Mouse (Mus musculus) retina, postnatal 1 day (tissue): Measurements from ENCODE around the gene Ccr8.
A peak's percentile ranks its signal among the peaks of the same experiment; 100 is the strongest.

Source experiments
- DNase-seq: peaks from one replicate; pipeline ENCODE4 v3.0.0-alpha.2; 2012

Gene Ccr8

DNA sequence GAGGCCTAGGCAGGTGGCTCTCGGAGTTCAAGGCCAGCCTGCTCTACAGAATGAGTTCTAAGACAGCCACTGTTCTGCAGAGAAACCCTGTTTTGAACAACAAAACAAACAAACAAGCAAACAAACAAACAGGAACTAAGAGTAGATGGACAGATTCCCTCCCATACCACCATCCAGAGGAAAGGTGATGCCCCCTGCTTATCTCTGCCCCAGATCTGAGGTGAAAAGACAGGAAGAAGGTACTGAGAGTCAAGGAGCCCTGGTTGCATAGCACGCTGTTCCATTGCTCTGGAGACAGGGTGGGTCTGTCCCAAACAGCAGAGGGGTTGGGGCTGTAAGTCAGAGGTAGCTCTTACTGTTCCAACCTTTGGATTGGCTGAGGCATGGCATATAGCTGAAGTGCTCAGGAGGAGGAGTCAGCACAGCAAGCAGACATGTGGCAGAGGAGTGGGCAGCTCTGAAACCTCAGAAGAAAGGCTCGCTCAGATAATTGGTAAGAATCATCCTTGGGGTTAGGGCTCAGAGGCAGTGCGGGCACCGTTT is at the start of gene Ccr8:
Gene Ccr8 (plus strand): TSS at position 419 of the 543 bp plus-strand sequence.
- DNase-seq, result no peak

DNA sequence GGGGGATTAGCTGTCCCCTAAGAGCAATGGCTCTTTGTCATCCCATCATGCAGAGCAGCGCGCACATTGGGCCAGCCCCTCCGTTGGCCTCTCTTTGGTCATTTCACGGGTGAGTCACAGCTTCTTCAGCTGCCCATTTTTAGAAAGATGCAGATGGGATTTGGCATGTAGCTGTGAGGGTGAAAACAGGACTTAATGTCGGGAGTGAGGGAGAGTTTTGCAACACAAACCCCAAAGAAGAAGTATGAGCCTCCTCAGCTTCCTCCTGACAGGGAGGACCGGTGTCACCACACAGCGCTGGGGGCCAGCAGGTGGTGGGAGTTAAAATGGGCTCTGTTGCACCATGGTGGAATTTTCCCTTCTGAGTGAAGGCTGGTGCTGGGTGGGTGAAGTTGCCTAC is 48.8 kb upstream of the Ccr8 start:
- DNase-seq, result no peak

DNA sequence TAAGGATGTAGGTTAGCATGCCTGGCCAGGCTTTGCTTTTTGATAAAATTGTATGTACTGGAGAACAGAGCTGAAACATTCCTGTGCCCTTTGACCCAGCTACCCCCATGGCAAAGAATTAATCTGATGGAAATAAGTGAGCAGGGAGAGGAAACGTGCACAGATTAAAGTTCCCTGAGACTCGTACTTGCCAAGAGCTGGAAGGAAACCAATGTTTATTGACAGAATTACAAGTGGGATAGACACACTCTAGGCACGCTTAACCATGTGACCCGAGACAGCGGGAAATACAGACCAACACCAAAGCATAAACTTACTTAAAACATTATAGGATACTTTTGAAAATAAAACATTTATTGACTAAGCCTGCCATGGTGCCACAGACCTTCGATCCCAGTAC is 43.4 kb upstream of the Ccr8 start:
- DNase-seq, result no peak

DNA sequence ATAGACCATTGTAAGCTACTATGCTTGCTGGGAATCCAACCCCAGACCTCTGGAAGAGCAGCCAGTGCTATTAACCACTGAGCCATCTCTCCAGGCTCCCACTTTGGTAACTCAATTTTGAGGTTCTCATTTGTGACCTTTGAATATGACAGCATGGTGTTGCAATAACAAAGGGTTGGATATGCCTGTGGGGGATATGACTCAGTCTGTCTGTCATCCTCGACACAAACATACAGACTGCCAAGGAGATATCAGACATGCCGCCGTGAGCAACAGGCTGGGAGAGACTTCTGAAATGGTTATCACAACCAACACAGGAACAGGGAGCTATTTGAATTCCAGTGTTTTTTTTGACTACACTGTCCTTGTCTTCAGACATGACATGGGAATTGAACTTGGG is 42.5 kb upstream of the Ccr8 start:
- no peak for DNase-seq

DNA sequence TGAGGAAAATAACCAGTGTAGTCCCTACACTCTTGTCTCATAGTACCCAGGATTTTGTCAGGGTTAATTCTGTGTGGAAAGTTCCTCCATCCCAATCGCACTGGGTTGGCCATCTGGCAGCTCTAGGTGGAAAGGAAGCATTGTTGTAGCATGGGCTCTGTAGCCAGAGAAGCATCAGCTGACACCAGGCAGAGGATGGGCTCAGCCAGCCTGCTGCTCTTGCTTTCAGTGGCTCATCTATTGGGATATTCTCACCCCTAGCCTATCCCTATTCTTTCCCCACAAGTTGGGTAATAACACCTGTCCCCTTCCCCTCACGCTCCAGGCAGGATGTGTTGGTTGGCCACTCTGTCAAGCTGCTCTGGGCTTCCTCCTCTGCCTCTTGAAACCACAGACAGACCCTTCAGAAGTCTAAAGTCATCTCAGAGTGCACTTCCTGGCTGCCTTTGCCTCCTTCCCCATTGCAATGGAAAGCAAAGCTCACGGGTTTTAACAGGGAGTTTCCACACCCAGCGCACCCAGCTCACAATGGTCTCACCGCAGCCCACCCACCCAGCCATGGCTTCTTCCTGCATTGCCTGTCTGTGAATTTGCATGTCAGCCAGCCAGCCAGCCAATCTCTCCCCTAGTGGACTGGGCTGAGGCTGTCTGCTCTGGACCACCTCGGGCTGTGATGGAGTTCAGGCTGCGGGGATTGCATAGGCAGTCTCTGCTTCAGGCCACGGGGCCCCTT is 37.2 kb upstream of the Ccr8 start:
- peak; percentile 19 for DNase-seq

DNA sequence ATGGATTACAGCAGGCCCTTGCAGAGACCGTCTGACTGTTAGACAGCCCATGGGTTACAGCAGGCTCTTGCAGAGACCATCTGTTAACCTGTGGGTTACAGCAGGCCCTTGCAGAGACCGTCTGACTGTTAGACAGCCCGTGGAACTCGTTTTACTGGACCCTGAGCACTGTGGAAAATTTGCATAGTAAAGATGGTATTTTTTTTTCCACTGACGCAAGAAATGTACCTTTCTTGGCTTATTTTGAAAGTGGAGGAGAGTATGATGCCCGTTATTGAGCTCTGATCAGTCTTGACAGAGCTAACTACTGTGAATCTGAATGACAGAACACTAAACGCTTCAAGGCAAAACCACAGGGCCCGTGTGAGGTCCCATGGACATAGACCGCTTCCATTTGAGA is 35.7 kb upstream of the Ccr8 start:
- DNase-seq, result no peak

DNA sequence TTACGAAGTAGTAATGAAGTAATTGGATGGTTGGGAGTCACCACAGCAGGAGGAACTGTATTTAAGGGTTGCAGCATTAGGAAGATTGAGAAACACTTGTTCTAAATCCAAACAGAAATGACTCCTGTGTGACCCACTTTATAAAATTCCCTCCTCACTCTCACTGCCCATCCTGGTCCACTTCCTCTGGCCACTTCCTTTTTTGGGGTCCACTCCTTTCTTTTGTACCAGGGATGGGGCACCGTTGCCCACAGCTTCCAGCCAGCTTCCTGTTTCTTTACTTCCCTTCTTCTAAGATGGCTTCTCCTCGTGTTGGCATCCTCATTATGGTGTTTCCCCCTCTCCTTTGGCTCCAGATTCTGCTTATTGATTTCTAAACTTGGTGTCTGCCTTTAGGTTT is 33.2 kb upstream of the Ccr8 start:
- no peak for DNase-seq

DNA sequence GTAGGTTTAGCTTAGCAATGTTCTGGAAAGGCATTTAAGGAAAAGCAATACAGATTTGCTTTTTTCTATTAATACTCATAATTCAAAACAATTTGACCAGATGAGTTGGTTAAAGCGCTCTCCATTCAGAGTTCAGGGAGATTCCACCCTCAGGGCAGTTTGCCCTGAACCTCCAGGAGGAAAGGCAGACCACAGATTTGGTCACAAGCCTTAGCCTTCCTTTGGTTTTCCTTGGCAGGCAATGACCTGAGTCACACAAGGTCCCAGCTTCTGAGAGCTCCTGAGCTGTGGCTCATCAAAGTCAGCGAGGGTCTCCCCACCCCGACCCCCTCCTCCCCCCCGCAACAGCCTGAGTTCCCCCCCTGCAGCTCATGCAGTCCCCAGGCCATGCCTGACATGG is 27.6 kb upstream of the Ccr8 start:
- no peak for DNase-seq

DNA sequence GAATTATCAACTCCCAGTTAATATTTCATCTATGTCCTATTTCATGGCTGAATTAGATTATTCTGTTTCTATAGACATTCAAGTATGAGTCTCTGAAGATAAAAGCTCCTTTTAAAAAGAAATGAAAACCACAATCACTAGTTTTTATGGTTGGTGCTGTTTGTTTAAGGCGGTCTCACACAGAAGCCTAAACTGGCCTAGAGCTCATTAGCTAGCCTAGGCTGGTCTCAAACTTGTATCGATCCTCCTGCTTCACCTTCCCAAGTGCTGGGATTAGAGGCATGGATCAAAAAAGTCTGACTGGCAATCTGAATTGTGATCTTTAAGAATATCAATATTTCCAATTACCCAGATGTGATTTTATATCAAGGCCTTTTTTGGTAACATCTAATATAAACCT is 24.3 kb upstream of the Ccr8 start:
- DNase-seq, result no peak

DNA sequence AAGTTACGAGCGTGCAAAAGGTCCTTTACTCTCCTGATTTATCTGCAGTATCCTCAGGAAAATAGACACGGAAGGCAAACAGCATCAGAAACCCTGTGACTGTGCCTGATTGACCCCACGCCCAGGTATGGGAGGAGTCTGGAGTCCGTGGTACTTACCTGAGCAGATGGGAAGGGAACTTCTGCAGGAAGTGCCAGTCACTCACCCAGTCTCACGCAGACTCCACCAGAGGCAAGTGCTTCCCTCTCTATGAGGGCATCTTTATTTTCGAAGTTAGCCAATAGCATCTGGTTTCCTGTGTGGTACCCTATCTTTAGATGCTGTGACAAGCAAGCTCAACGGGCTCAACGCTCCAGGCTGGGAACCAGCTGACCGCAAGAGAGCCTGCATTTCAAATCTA is 23.9 kb upstream of the Ccr8 start:
- DNase-seq, result no peak

DNA sequence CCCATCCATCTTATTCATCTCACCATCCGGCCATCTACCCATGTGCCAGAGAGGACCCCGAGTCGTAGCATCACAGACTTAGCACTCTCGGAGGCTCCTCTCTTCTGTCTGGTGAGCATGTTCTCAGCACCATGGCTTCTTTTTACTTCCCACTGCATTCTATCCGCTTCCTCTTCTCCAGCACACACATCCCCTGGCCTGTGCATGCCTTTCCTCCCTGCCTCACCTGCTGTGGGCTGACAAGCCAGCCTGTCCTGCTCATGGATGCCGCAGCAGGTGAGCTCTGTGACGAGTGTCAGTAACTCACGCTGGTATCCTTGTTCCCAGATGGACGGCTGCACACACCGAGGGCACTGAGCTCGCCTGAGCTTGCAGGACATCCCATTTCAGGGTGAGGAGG is 22.1 kb upstream of the Ccr8 start, which contains the start of gene Cx3cr1:
Gene Cx3cr1 (minus strand): TSS at position 101 of the 400 bp plus-strand sequence.
- no peak for DNase-seq

DNA sequence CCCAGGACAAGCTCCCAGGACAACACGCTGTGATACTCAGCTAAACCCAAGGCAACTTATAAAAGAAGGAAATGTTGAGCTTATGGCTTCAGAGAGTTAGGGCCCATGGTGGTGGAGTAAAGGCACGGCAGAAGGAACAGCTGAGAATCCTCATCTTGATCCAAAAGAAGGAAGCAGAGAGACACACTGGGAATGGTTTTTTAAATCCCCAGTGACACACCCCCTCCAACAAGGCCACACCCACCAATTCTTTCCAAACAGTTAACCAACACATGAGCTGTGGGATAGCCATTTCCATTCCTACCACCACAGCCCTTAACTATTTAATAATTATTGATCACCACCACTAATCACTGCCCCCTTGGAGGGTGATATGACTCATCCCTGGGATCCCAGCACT is 20.7 kb upstream of the Ccr8 start:
- DNase-seq, result no peak

DNA sequence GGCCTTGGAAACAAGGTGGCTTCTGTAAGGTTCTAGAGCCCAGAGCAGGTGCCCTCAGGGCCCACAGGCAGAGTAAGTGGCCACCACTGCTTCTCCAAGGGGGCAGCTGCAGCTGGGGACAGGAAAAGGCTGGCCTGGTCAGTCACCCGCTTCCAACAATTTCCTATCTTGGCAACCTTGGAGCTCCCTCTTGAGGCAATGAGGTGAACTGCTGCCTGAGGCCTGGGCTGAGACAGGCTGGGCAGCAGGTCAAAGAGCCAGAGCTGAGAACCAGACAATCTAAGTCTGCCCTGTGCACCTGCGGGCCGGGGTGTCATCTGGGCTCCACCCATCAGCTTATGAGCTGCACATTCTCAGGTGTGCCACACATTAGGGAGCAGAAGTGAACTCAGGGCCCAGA is 18.7 kb upstream of the Ccr8 start:
- peak; percentile 83 for DNase-seq

DNA sequence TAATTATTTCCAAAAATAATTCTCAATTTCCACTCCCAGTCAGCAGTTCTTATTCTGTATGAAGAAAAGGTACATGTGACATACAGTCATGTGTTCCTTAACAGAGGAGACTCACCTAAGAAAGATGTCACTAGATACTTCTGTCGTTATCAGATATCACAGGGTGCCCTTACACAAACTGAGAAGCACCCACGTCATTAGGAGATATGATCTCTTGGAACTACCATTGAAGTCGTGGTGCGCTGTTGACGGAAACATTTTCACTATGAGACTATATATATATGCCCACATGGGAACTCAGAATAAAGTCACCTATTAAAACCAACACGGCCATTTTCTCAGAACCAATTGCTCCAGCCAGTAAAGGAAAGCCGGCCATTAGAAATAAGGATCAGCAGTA is 17.4 kb upstream of the Ccr8 start:
- no peak for DNase-seq

DNA sequence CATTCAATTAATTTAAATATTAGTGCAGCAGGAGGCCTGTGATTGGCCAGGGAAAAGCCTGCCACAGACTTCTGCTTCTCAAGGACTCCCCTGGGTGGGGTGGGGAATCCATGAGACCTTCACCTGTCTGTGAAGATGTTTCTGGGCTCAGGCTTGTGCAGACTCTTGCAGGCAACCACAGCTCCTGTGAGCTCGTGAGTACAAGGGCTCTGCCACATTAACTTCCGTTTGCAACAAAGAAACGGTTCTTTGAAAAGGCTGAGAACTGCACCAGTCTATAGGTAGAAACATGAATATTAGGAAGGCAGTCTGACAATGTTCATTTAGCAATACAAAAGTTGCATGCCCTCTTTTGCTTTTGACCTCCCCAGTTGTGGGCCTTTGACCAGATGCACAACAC is 13.7 kb upstream of the Ccr8 start:
- DNase-seq, result no peak

DNA sequence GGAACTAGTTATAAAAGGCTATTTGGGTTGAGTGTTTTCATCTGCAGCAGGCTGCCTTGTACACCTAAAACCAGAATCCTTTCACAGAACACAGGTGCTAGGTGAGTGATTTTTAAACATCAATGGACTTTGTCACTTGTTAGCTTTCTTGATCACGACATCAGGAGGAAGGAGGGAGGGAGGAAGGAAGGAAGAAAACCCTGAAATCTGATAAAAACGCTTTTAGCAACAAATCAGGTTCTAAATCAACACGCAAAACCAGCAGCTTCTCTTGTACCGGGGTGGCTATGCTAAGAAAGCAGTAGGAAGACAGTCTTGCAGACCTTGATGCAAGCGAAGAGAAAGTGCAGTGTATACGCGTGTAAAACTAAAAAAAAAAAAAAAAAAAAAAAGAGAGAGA is 12.0 kb upstream of the Ccr8 start:
- DNase-seq, result no peak

DNA sequence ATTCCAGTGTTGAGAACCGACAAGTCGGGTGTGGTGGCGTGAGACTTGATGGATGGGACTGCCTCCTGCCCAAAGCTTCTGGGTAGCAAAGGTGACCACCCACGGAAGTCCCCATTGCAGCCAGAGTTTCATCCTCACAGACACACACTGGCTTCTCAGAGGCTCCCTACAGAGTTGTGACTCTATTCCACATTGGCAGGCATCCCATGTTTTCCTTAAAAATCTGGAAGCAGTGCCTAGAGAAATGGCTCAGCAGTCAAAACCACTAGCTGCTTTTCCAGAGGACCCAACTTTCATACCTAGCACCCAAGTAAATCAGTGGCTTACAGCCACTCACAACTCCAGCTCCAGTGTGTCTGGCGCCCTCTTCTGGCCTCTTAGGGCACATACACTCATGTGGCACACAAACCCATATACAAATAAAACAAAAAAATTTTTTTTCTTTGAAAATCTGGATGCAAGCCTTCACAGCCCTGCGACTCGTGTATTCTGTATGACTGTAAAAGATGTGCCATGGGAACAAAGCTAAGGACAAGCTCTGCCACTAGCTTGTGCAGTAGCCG is 11.3 kb upstream of the Ccr8 start:
- no peak for DNase-seq

DNA sequence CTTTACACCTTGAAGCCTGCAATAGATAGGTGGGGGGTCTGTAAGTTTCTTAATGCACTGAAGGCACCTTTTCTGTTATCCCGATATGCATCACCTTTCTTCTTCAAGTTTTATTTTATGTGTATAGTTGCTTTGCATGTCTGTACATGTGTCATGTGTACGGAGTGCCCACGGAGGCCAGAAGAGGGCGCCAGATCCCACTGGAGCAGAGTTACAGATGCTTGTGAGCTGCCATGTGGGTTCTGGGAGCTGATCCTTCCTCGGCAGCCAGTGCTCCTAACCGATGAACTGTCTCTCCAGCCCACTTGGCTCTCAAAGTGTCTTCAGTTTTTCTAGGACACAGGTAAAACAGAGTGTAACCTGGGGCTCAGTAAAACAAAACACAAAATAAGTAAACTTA is 10.7 kb upstream of the Ccr8 start:
- no peak for DNase-seq

DNA sequence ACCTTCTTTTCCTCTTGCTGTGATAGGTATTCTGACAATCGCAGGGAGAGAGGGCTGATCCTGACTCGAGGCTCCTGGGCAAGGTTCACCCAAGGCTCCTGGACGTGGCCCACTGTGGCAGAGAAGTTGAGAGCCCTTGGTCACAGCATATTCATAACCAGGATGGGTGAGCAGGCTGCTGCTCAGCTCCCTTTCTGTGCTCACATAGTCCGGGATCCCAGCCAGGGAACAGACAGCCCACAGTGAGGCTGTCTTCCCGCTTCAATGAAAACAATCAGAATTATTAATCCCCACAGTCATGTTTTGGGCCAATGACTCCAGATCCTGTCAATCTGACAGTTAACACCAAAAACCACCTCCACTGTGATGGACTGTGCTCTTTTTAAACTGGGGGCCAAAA is 9.9 kb upstream of the Ccr8 start:
- DNase-seq, result no peak

DNA sequence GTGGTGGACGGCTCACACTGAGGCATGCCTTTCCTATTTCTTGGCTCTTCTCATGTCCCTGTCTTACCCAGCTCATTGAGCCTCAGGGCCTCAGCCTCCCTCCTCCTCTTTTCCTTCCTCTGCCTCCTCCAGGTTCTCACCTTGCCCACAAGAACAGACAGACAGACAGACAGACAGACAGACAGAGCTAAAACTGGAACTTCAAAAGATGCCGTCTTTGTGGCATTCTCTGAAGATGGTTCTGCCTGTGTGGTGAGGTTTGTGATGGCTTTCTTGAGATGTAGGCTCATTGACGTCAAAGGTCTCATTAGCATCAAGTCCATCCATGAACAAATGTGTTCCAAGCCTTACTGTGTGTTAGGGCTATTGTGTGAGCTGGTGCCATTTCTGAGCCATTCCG is 9.2 kb upstream of the Ccr8 start:
- DNase-seq, result no peak

DNA sequence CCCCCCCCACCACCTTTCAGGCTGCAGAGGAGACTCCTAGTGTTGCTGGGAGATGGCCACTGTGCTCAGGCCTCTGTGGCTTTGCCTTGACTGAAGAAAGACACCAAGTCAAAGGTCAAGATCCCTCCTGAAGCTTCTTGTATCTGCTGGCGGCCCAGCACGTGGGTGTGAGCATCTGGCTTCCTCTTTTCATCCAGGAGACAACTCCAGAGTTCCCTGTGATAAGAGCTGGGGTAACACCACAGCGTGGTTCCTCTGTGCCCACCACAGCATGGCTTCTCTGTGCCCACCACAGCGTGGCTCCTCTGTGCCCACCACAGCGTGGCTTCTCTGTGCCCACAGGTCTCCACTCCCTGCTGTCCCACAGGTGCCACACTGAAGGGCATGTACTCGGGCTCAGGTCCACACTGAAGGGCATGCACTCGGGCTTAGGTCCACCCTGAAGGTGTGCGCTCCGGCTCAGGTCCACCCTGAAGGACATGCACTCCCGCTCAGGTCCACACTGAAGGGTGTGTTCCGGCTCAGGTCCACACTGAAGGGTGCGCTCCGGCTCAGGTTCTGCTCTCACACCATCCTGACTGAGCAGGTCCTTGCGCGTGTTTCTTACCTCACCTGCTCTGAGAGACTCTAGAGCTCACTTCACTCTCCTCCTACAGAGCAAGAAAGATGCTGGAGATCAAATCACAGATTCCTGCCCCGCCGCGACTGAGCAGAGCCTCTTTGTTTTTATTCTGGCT is 8.6 kb upstream of the Ccr8 start:
- DNase-seq, result no peak

DNA sequence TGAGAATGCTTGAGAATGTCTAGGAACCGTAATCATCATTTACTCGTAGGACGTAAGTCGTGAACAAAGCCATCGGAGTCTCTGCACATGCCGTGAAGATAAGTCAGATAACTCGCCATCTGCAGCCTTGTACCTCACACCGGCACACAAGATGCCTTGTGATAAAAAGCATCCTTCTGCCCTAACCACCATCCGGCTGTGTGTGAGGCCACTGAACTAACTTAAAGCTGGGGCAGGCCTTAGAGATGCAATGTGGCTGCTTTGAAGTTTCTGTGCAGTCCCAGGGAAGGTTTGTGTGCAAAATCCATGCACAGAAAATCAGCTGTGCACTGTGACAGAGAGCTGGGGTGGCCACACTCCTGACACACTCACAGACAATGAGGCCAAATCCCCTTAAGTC is 7.5 kb upstream of the Ccr8 start:
- no peak for DNase-seq

DNA sequence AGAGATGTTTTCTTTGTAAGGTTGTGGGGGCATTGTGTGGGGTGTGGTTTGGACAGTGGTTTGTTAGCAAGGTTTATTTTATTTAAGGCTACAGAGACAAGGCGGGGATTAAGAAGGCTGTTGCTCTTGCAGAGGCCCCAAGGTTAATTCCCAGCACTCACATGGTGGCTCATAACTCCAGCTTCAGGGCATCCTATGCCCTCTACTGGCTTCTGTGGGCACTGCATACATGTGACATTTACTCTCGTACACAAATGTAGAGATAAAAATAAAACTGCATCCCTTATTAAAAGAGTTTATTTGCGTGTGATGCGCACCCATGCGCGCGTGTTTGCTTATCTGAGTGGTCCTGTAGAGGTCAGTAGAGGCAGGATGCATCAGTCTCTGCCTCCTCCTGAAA is 2.8 kb upstream of the Ccr8 start:
- DNase-seq, result no peak

DNA sequence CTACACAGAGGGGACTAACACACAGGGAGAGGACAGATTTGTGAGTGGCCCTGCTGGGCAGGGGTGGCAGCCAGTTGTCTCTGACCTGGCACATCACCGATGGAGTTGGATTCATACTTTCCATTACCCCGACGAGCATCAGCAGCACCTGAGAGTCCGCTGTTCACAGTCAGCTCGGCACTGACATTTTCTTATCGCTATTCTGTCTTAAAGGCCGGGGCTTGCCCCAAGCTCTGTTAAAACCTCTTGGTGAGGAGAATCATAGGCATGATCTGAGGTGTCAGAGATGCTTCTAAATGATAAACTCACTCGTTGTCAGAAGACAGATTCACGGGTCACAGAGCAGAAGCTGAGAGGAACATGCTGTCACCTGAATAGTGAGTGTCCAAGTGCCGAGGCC is 828 bp upstream of the Ccr8 start:
- no peak for DNase-seq
